Mouse (Mus musculus) olfactory bulb, adult 2 months (tissue): ENCODE measurements around the gene Smoc2. TPM values are rescaled to one million over a fixed set of nuclear protein-coding genes. Genes with fewer than 3 reads are reported as not detected.

Experiments
- H3K27ac ChIP-seq: fragments of 200-500 bp; 2 replicates; pipeline ENCODE4 v1.5.1; 2012; ENCODE audit warnings: low read depth, low read length; ENCODE audit not compliant: insufficient read depth
- H3K4me1 ChIP-seq: fragments of 200-500 bp; 2 replicates; pipeline ENCODE4 v1.6.1; 2012; ENCODE audit warnings: low read length; ENCODE audit not compliant: control insufficient read depth, insufficient read depth
- H3K4me3 ChIP-seq: fragments of 200-500 bp; 2 replicates; pipeline ENCODE4 v1.5.1; 2012; ENCODE audit warnings: mild to moderate bottlenecking, low read depth, low read length, moderate library complexity; ENCODE audit not compliant: insufficient read depth
- CTCF ChIP-seq: fragments of 200-500 bp; IDR thresholded peaks from 2 replicates; pipeline ENCODE4 v1.5.1; 2012; ENCODE audit warnings: low read depth, mild to moderate bottlenecking, low read length, moderate library complexity; ENCODE audit not compliant: insufficient read depth
- POLR2A ChIP-seq: fragments of 200-500 bp; IDR thresholded peaks from 2 replicates; pipeline ENCODE4 v1.6.1; 2012; ENCODE audit warnings: mild to moderate bottlenecking, low read depth, low read length, moderate library complexity; ENCODE audit not compliant: insufficient read depth
- WGBS: fragments of 180-500 bp; shearing (Covaris S2); methylation state at CpG from one replicate; pipeline ENCODE4 v1.1.7; 2018; 5-methylcytosine and 5-hydroxymethylcytosine counted together
- polyA plus RNA-seq: library from polyadenylated mRNA; stranded (reverse); fragments of >200 nt; gene quantifications from 2 replicates; pipeline ENCODE4 v1.2.4, GENCODE M21; 2012; ENCODE audit warnings: low replicate concordance; ENCODE audit not compliant: missing spikeins, insufficient read depth, insufficient read length

Gene Smoc2
- polyA plus RNA-seq, 1 experiment = not detected

DNA sequence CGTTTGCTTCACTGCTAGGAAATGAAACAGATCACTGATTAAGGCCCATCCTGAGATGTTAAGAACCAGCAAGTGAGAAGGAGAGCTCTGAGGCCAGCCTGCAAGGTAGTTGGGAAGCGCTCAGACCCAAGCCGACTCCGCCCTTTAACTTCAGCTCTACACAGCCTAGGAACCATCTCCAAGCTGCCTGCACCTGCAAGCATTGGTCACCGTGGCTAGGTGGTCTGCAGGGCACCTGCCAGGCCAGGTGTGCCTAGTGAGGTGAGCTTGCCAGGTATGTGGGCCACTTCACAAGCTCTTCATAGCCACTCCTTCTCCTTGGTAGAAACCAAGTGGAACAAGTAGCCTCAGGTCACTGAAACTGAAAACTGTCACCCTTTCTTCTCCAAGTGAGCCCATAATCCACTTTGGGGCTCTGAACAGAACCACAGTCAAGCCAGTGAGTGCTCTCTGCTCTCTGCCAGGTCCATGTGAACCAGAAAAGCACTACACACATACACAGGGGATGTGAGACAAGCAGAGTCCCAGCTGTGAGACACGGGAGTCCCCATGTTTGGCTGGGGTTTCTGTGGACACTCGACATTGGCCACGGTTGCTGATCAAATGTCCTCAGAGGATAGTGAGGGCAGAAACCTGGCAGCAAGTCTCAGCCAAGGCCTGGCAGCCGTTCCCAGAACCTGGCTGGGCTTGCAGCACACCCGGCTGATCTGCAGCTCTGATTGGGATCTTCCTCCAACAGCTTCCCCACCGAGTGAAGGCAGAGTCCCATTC is 34.9 kb upstream of the Smoc2 start:
- no peak overlapping the region for H3K27ac ChIP-seq

DNA sequence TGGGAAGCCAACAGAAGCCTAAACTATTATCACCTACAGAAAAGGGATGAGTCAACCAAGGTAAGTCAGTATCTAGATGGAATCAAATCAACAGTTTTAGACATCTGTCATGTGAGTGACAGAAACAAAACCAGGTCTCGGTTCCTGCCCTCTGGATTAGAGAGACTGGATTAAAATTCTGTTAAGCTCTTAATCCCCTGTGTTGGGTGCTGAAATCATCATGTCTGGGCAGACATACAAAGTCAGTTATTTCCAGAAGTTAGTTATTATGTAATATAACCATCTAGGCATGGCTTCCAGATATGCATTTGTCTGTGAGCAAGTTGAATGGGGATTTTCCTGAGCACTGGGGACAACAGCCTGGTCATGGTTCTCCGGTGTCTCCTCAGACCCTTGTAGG is 33.0 kb upstream of the Smoc2 start:
- no peaks in the 10 kb centered on the region for H3K4me1 ChIP-seq
- TF ChIP-seq POLR2A (no peak), CTCF (no peak)
- H3K27ac ChIP-seq = no peak overlapping the region
- 90% methylated on average over 2 of the region's 2 CpGs for WGBS
- no peak overlapping the region for H3K4me3 ChIP-seq

More for the DNA sequence above, 34.9 kb upstream of the Smoc2 start:
- Histone ChIP-seq H3K4me1 (no peaks in the 10 kb centered on the region), H3K4me3 (no peak overlapping the region)
- TF ChIP-seq CTCF (no peak), POLR2A (no peak)
- 66% methylated on average over 11 of the region's 11 CpGs for WGBS

- Histone ChIP-seq H3K27ac (no peak overlapping the region), H3K4me1 (no peaks in the 10 kb centered on the region), H3K4me3 (no peak overlapping the region)
- WGBS = 96% methylated on average over 8 of the region's 8 CpGs
- TF ChIP-seq CTCF = no peak
These were observed 31.4 kb upstream of the Smoc2 start for GRCm38 (mm10) chr17:14247931-14248330.

GRCm38 (mm10) chr17:14249595-14249994 is 29.7 kb upstream of the Smoc2 start:
- WGBS = 74% methylated on average over 4 of the region's 4 CpGs
- no peak overlapping the region for H3K27ac ChIP-seq
- no peak overlapping the region for H3K4me3 ChIP-seq
- no peaks in the 10 kb centered on the region for H3K4me1 ChIP-seq
- TF ChIP-seq CTCF = no peak
- TF ChIP-seq POLR2A = no peak

- H3K27ac ChIP-seq = no peak overlapping the region
- TF ChIP-seq POLR2A = no peak
- no peak for TF ChIP-seq CTCF
- no peaks in the 10 kb centered on the region for H3K4me1 ChIP-seq
- H3K4me3 ChIP-seq = no peak overlapping the region
- WGBS = 93% methylated on average over 8 of the region's 8 CpGs
These were observed 28.9 kb upstream of the Smoc2 start for GRCm38 (mm10) chr17:14250401-14250800.

- TF ChIP-seq CTCF = no peak
- TF ChIP-seq POLR2A = no peak
- Histone ChIP-seq H3K27ac (no peak overlapping the region), H3K4me1 (peaks cover 3% of the 10 kb centered on the region; the same call in 1 of the 2 replicates), H3K4me3 (no peak overlapping the region)
- 77% methylated on average over 7 of the region's 7 CpGs for WGBS
These were observed 26.9 kb upstream of the Smoc2 start for GRCm38 (mm10) chr17:14252456-14252855.

GRCm38 (mm10) chr17:14254616-14255015 is 24.7 kb upstream of the Smoc2 start:
- 80% methylated on average over 5 of the region's 5 CpGs for WGBS
- no peak for TF ChIP-seq CTCF
- TF ChIP-seq POLR2A = no peak
- no peak overlapping the region for H3K4me3 ChIP-seq
- no peak overlapping the region for H3K27ac ChIP-seq
- peaks cover 3% of the 10 kb centered on the region; the same call in 1 of the 2 replicates for H3K4me1 ChIP-seq

DNA sequence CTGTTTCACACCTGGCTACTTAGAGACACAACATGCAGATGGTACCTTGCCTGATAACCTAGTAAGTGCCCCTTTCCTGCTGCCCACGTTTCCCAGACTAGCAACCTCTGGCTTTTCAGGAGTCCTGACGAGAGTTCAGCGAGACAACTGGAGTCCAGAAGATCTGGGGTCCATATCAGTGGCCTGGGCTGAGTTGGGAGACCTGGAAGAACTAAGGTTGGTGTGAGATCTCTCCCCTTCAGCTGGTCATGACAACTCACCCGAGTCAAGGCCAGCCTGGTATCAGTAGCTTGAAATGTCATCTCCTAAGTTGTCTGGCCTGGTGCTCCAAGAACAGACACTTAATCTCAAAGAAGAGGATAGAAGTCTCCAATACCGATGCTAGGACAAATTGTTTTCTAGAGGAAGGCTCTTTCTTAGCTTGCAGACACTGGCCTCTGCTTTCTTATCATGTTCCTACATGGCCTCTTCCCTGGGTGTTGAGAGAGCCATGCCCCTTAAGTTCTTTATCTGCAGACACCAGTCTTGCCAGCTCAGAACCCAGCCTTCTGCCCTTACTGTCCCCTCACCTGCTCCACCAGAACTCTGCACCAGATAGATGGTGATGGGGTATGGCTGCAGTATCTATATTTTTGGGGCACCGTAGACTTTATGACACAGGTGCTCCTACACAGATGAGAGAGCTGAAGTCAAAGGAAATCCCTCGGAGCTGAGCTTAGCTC is 21.3 kb upstream of the Smoc2 start:
- Histone ChIP-seq H3K27ac (no peak overlapping the region), H3K4me1 (peaks cover 3% of the 10 kb centered on the region; the same call in 1 of the 2 replicates), H3K4me3 (no peak overlapping the region)
- WGBS = 91% methylated on average over 7 of the region's 7 CpGs
- no peak for TF ChIP-seq POLR2A
- no peak for TF ChIP-seq CTCF

DNA sequence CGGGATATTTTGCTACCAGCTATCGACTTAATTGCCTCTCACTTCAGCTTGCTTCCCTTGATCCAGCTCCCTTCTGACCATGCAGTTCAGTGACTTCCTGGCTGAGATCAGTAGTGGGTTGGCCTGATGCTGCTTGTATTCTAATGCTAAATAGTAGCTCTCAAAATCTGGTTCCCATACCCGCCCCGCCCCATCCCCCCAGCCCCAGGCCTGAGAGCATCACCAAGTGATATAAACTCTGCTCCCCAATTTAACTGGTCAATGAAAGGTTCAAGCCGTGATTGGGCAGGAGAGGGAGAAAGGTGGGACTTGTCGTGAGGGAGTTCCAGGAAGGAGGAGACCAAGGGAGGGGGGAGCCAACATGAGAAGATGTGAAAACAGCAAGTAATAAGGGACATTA is 20.4 kb upstream of the Smoc2 start:
- Histone ChIP-seq H3K4me3 (no peak overlapping the region), H3K4me1 (peaks cover 5% of the 10 kb centered on the region; the same call in 1 of the 2 replicates), H3K27ac (no peak overlapping the region)
- TF ChIP-seq POLR2A = no peak
- no peak for TF ChIP-seq CTCF
- WGBS = 41% methylated on average over 6 of the region's 6 CpGs
